Mouse (Mus musculus) liver, embryonic 16.5 days (tissue): ENCODE data around the gene Adam12. TPM values are rescaled to one million over a fixed set of nuclear protein-coding genes. Genes with fewer than 3 reads are reported as not detected.

ENCODE experiments used
- ATAC-seq: fragments of 200-750 bp; cut with Nextera tagmentation; 2 replicates; pipeline ENCODE4 v1.8.0; 2017; ENCODE audit warnings: low read depth, mild to moderate bottlenecking, moderate number of reproducible peaks, moderate library complexity
- H3K27ac ChIP-seq: fragments of 300-500 bp; sonication (generic); 2 replicates; pipeline ENCODE4 v1.5.1; 2014; ENCODE audit warnings: mild to moderate bottlenecking, low read length
- H3K27me3 ChIP-seq: fragments of 300-500 bp; sonication (generic); 2 replicates; pipeline ENCODE4 v1.6.1; 2014; ENCODE audit warnings: low read depth, low read length, mixed read lengths; ENCODE audit not compliant: control insufficient read depth, insufficient read depth
- H3K36me3 ChIP-seq: fragments of 300-500 bp; sonication (generic); 2 replicates; pipeline ENCODE4 v1.6.1; 2014; ENCODE audit warnings: mild to moderate bottlenecking; ENCODE audit not compliant: control insufficient read depth, insufficient read depth
- H3K4me1 ChIP-seq: fragments of 300-500 bp; sonication (generic); 2 replicates; pipeline ENCODE4 v1.6.1; 2014; ENCODE audit warnings: low read depth, low read length, mixed read lengths; ENCODE audit not compliant: control insufficient read depth
- H3K4me2 ChIP-seq: fragments of 300-500 bp; sonication (generic); 2 replicates; pipeline ENCODE4 v1.6.1; 2014; ENCODE audit warnings: low read depth, low read length, mixed read lengths
- H3K4me3 ChIP-seq: fragments of 300-500 bp; sonication (generic); 2 replicates; pipeline ENCODE4 v1.5.1; 2014; ENCODE audit warnings: low read depth, mild to moderate bottlenecking, low read length
- H3K9ac ChIP-seq: fragments of 300-500 bp; sonication (generic); 2 replicates; pipeline ENCODE4 v1.6.1; 2014; ENCODE audit warnings: low read depth, low read length
- H3K9me3 ChIP-seq: fragments of 300-500 bp; sonication (generic); replicated peaks from 2 replicates; pipeline ENCODE4 v1.6.1; 2016; ENCODE audit warnings: low read length; ENCODE audit not compliant: control insufficient read depth
- WGBS: fragments of 180-500 bp; shearing (Covaris S2); extraction: QIAGEN DNeasy Blood & Tissue Kit; methylation state at CpG from one replicate; pipeline ENCODE4 v1.1.7; 2014; ENCODE audit not compliant: insufficient replicate concordance; 5-methylcytosine and 5-hydroxymethylcytosine counted together
- polyA plus RNA-seq: library from polyadenylated mRNA; unstranded; fragments of >200 nt; fragmentation: Nextera tagmentation; extraction: Ambion mirVana; gene quantifications from 2 replicates; pipeline ENCODE4 v1.2.1, GENCODE M21; 2015

The Adam12 gene
- polyA plus RNA-seq, 1 experiment from 2014 or later, result 1.4 TPM

GRCm38 (mm10) chr7:134031256-134031655 is 200.7 kb downstream of the Adam12 start:
- ATAC-seq, result no peak
- WGBS, result 71% methylated on average over 2 of the region's 2 CpGs
- no peaks in the 10 kb centered on the region for H3K9me3 ChIP-seq
- no peak overlapping the region for H3K27ac ChIP-seq
- no peaks in the 10 kb centered on the region for H3K27me3 ChIP-seq
- H3K36me3 ChIP-seq, result no peaks in the 10 kb centered on the region
- H3K4me3 ChIP-seq, result no peak overlapping the region
- no peak overlapping the region for H3K4me2 ChIP-seq
- H3K4me1 ChIP-seq, result no peaks in the 10 kb centered on the region; the same call in none of the 2 replicates
- no peak overlapping the region for H3K9ac ChIP-seq

DNA sequence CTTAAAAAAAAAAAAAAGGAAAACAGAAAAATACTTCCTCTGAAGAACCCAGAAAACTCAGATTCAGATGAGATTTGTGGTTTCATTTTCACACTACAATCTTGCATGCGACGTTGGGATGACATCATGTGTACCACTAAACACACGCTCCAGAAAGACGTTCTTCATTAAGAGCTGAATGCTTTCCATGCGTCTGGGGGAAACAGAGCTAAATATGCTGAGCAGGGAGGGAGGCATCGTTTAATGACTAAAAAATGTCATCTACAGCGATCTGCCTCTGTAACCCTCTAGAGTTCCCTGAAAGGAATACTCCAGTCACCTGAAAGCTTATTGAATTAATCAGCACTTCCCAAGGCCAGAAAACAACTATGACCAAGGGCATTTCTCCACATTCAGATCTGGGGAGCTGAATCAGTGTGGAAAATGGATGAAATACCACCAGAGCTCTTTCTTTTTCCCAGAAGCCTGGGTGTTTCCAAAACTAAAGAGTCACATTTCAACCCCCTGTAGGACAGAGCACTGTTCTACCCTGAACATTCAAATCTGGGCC is 203.6 kb downstream of the Adam12 start:
- Histone ChIP-seq H3K36me3 (no peaks in the 10 kb centered on the region), H3K27me3 (no peaks in the 10 kb centered on the region), H3K9me3 (no peaks in the 10 kb centered on the region), H3K4me2 (no peak overlapping the region), H3K9ac (no peak overlapping the region), H3K4me1 (no peaks in the 10 kb centered on the region; the same call in none of the 2 replicates), H3K27ac (no peak overlapping the region), H3K4me3 (no peak overlapping the region)
- ATAC-seq, result no peak
- WGBS, result 56% methylated on average over 7 of the region's 7 CpGs

GRCm38 (mm10) chr7:134027020-134027415 is 204.9 kb downstream of the Adam12 start:
- no peak overlapping the region for H3K27ac ChIP-seq
- no peaks in the 10 kb centered on the region for H3K36me3 ChIP-seq
- no peaks in the 10 kb centered on the region; the same call in 1 of the 2 replicates for H3K4me1 ChIP-seq
- WGBS, result 51% methylated on average over 5 of the region's 5 CpGs
- no peak for ATAC-seq
- no peaks in the 10 kb centered on the region for H3K9me3 ChIP-seq
- no peak overlapping the region for H3K4me3 ChIP-seq
- no peak overlapping the region for H3K4me2 ChIP-seq
- H3K27me3 ChIP-seq, result no peaks in the 10 kb centered on the region
- H3K9ac ChIP-seq, result no peak overlapping the region

DNA sequence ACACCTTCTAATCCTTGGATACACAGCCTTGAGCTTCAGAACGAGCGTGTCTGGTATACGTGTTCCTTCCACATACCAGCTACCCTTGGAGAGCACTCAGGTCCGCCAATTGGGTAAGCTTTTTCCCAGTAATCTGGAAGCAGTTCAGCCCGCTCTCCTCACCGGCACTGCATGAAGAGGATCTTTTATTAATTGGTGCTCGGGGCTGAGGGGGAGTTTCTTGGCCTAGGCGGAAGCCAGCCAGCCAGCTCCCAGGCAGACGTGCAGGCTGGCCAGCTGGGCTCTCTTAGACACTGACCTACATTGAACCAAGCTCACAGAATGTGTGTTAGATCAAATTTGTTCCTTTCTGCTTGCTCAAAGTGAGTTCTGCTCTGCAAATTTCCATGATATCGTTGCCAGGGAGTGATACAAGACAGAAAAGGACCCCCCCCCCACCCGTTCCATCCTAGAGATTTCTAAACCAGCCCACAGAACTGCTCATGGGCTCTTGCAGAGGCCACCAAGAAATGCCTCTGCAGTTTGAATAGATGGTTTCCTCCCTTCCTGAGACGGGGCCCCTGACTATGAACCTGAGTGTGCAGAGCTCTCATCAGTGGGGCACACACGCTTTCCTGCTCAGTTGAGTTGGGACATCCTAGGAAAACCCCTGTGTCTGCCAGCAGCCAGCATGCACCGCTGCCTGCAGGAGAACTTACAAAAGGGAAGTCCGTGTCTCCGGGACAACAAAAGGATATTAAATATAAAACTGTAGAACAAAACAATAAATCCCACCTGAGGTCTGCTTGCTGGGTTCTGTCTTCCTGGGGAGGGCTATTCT is 205.5 kb downstream of the Adam12 start:
- H3K4me3 ChIP-seq, result no peak overlapping the region
- no peak overlapping the region for H3K4me2 ChIP-seq
- no peaks in the 10 kb centered on the region for H3K4me1 ChIP-seq
- no peak overlapping the region for H3K27ac ChIP-seq
- ATAC-seq, result no peak
- no peak overlapping the region for H3K9ac ChIP-seq
- no peaks in the 10 kb centered on the region for H3K9me3 ChIP-seq
- no peaks in the 10 kb centered on the region for H3K36me3 ChIP-seq
- WGBS, result 55% methylated on average over 16 of the region's 16 CpGs
- H3K27me3 ChIP-seq, result no peaks in the 10 kb centered on the region

DNA sequence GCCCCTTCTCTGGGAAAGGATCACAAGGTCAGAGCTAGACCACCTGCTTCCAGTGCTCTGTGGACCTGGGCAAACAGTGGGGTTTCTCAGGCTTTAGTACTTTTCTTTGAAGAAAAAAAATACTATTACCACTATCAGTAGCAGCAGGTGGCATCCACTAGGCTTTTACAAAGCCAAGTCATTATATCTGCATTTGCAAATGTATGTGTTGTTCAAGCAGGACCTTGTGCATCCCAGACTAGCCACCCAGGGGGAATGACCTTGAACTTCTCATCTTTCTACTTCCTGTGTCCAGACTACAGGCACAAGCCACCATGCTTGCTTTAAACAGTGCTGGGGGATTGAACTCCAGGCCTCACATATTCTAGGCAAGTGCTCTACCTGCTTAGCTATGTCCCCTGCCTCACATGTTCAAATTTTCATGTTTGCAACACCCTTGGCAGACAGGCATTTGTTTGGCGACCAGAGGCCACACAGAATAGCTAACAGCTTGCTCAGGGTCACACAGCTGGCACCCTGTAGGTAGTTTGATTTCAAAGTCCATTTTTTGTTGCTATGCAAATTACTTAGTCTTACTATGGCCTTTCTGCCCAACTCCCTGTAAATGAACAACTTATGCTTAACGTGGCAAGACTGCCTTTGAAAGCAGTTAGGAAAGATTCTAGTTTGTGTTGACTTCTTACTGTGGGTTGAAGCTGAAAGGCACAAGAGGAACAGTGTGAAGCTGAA is 209.6 kb downstream of the Adam12 start:
- Histone ChIP-seq H3K4me1 (no peaks in the 10 kb centered on the region), H3K9me3 (no peaks in the 10 kb centered on the region), H3K9ac (no peak overlapping the region), H3K36me3 (no peaks in the 10 kb centered on the region), H3K27ac (peak overlapping the region; percentile 45), H3K4me3 (no peak overlapping the region), H3K27me3 (no peaks in the 10 kb centered on the region), H3K4me2 (no peak overlapping the region)
- 34% methylated on average over 2 of the region's 2 CpGs for WGBS
- peak; percentile 85 for ATAC-seq

GRCm38 (mm10) chr7:134015226-134015625 is 216.7 kb downstream of the Adam12 start:
- no peak overlapping the region for H3K4me2 ChIP-seq
- no peaks in the 10 kb centered on the region for H3K36me3 ChIP-seq
- no peaks in the 10 kb centered on the region for H3K27me3 ChIP-seq
- H3K4me1 ChIP-seq, result no peaks in the 10 kb centered on the region
- no peak overlapping the region for H3K4me3 ChIP-seq
- no peaks in the 10 kb centered on the region for H3K9me3 ChIP-seq
- no peak for ATAC-seq
- no peak overlapping the region for H3K9ac ChIP-seq
- 53% methylated on average over 4 of the region's 4 CpGs for WGBS
- no peak overlapping the region for H3K27ac ChIP-seq

- Histone ChIP-seq H3K27ac (no peak overlapping the region), H3K27me3 (no peaks in the 10 kb centered on the region), H3K9ac (no peak overlapping the region), H3K4me3 (no peak overlapping the region), H3K4me2 (no peak overlapping the region), H3K4me1 (no peaks in the 10 kb centered on the region), H3K36me3 (no peaks in the 10 kb centered on the region), H3K9me3 (no peaks in the 10 kb centered on the region)
- WGBS, result 52% methylated on average over 7 of the region's 7 CpGs
- no peak for ATAC-seq
Measured at GRCm38 (mm10) chr7:134014733-134015132, 217.2 kb downstream of the Adam12 start.

DNA sequence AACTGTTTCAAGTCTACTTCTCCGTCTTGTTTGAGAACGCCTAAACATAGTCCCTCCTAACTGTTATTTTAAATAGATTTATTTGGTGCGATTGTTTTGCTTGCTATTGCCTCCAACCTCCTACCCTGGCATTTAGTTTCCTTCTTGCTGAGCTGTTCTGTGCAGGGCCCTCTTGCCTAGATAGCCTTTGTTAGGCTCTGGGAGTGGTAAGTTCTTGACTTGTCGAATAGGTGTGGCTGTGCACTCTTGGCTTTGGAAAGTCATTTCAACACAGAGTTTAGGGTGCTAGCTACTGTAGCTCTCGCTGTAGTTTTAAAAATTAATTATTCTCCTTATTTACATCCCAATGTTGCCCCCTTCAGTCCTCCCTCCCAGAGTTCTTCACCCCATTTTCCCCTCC is 222.8 kb downstream of the Adam12 start:
- no peaks in the 10 kb centered on the region for H3K27me3 ChIP-seq
- H3K9ac ChIP-seq, result no peak overlapping the region
- H3K36me3 ChIP-seq, result no peaks in the 10 kb centered on the region
- H3K4me3 ChIP-seq, result no peak overlapping the region
- no peak for ATAC-seq
- 63% methylated on average over 5 of the region's 5 CpGs for WGBS
- H3K4me2 ChIP-seq, result no peak overlapping the region
- H3K4me1 ChIP-seq, result no peaks in the 10 kb centered on the region
- no peak overlapping the region for H3K27ac ChIP-seq
- H3K9me3 ChIP-seq, result 0 out of 2 replicates have a peak, but pooled peaks cover 2% of the 10 kb centered on the region

DNA sequence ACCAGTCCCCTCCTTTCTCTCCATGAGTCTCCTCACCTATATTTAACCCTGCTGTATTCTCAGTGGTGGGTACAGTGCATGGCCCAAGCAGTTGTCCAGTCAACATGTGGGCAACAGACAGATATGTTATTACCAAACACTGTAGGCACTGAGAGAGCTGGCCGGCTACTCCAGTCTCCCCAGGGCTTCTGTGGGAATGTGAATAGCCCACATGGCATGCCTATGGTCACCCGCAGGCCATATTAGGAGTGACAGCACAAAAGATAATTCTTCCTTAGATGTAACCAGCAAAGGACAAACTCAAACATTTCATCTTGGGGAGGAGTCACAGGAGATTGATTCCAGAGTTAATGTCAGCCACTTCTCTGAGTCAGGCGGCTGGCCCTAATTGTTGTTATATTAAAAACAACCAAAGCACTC is 224.0 kb downstream of the Adam12 start:
- 65% methylated on average over 3 of the region's 3 CpGs for WGBS
- no peak for ATAC-seq
- no peak overlapping the region for H3K4me3 ChIP-seq

More for the DNA sequence above, 224.0 kb downstream of the Adam12 start:
- Histone ChIP-seq H3K36me3 (no peaks in the 10 kb centered on the region), H3K4me2 (no peak overlapping the region), H3K9me3 (0 out of 2 replicates have a peak, but pooled peaks cover 2% of the 10 kb centered on the region), H3K27ac (no peak overlapping the region), H3K9ac (no peak overlapping the region), H3K27me3 (no peaks in the 10 kb centered on the region), H3K4me1 (no peaks in the 10 kb centered on the region)
